Mouse (Mus musculus) liver, embryonic 16.5 days (tissue): ENCODE measurements at regions not wholly inside any gene's neighbourhood (a gene's known extent, or its start where the extent isn't known, plus 50 kb on each side); places are given as distances from the start of the nearest gene placed in this dataset.

Experiments
- ATAC-seq: fragments of 200-750 bp; cut with Nextera tagmentation; 2 replicates; pipeline ENCODE4 v1.8.0; 2017; ENCODE audit warnings: low read depth, mild to moderate bottlenecking, moderate number of reproducible peaks, moderate library complexity
- H3K27ac ChIP-seq: fragments of 300-500 bp; sonication (generic); 2 replicates; pipeline ENCODE4 v1.5.1; 2014; ENCODE audit warnings: mild to moderate bottlenecking, low read length
- H3K27me3 ChIP-seq: fragments of 300-500 bp; sonication (generic); 2 replicates; pipeline ENCODE4 v1.6.1; 2014; ENCODE audit warnings: low read depth, low read length, mixed read lengths; ENCODE audit not compliant: control insufficient read depth, insufficient read depth
- H3K36me3 ChIP-seq: fragments of 300-500 bp; sonication (generic); 2 replicates; pipeline ENCODE4 v1.6.1; 2014; ENCODE audit warnings: mild to moderate bottlenecking; ENCODE audit not compliant: control insufficient read depth, insufficient read depth
- H3K4me1 ChIP-seq: fragments of 300-500 bp; sonication (generic); 2 replicates; pipeline ENCODE4 v1.6.1; 2014; ENCODE audit warnings: low read depth, low read length, mixed read lengths; ENCODE audit not compliant: control insufficient read depth
- H3K4me2 ChIP-seq: fragments of 300-500 bp; sonication (generic); 2 replicates; pipeline ENCODE4 v1.6.1; 2014; ENCODE audit warnings: low read depth, low read length, mixed read lengths
- H3K4me3 ChIP-seq: fragments of 300-500 bp; sonication (generic); 2 replicates; pipeline ENCODE4 v1.5.1; 2014; ENCODE audit warnings: low read depth, mild to moderate bottlenecking, low read length
- H3K9ac ChIP-seq: fragments of 300-500 bp; sonication (generic); 2 replicates; pipeline ENCODE4 v1.6.1; 2014; ENCODE audit warnings: low read depth, low read length
- H3K9me3 ChIP-seq: fragments of 300-500 bp; sonication (generic); replicated peaks from 2 replicates; pipeline ENCODE4 v1.6.1; 2016; ENCODE audit warnings: low read length; ENCODE audit not compliant: control insufficient read depth
- WGBS: fragments of 180-500 bp; shearing (Covaris S2); extraction: QIAGEN DNeasy Blood & Tissue Kit; methylation state at CpG from one replicate; pipeline ENCODE4 v1.1.7; 2014; ENCODE audit not compliant: insufficient replicate concordance; 5-methylcytosine and 5-hydroxymethylcytosine counted together

DNA sequence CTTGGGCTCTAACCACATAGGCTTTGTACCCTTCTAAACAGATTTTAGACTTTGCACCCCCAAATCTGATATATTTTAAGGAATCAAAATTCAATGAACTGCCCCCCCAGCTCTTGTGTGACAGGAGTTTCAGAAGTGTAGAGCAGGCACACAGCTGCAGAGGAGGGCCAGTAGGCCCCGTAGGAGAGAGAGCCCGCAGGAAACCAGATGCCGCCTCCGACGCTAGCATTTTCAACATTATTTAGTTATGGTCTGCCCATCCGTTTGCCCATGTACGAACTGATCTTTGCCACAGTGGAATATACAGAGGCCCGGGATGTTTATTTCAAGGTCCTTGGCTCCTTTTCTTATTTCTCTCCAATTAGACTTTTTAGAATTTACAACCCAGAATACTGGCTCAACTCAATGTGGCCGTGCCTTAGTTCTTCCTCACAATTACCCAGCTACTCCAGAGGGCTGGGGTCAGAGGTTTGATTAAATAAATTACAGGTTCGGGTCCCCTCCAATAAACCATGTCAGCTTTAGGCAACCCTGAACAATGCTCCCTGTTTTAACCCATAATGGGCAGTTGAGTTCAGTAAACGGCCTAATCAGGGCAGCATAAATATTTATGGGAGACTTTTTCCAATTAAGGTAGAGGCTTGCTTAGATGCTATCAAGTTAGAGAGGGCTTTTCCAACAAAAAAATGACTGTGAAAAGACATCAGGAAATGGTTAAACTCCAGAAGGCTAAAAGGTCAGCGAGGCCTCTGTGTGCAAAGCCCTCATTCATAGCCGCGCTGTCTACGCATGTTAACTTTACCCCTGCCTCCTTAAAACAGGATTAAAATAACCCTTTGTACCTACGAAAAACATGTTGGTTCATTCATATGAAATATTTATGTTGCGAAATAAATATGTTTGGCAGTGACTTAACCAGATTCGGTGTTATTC lies 308.2 kb upstream of the Prickle1 start:
- 63% methylated on average over 18 of the region's 18 CpGs for WGBS
- no peak overlapping the region for H3K4me3 ChIP-seq
- H3K27me3 ChIP-seq: no peaks in the 10 kb centered on the region

DNA sequence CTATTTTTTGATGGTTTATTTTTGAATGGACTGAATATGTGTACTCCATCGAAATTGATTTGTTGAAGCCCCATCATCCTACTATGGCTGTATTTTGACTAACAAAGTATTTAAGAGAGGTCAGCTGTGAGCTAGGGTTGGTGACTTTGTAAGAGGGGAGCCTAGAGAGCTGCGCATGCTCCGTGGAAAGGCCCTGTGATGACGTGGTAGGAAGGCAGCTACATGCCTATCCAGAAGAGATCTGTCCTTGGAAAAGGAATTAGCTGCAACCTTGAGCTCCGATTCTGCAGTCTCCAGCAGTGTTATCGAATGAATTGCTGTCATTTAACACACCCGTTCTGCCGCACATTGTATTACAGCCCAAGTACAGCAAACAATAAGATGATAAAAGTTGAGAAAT lies 287.1 kb upstream of the Prickle1 start:
- Histone ChIP-seq H3K27me3 (no peaks in the 10 kb centered on the region), H3K4me2 (no peak overlapping the region), H3K4me1 (no peaks in the 10 kb centered on the region), H3K4me3 (no peak overlapping the region), H3K36me3 (no peaks in the 10 kb centered on the region), H3K9ac (no peak overlapping the region), H3K27ac (no peak overlapping the region), H3K9me3 (no peaks in the 10 kb centered on the region)
- 70% methylated on average over 8 of the region's 8 CpGs for WGBS
- ATAC-seq: no peak

More for the DNA sequence above, 308.2 kb upstream of the Prickle1 start:
- no peaks in the 10 kb centered on the region for H3K9me3 ChIP-seq
- H3K4me2 ChIP-seq: no peak overlapping the region
- H3K9ac ChIP-seq: no peak overlapping the region
- no peak for ATAC-seq
- H3K27ac ChIP-seq: no peak overlapping the region
- H3K4me1 ChIP-seq: no peaks in the 10 kb centered on the region
- no peaks in the 10 kb centered on the region for H3K36me3 ChIP-seq

DNA sequence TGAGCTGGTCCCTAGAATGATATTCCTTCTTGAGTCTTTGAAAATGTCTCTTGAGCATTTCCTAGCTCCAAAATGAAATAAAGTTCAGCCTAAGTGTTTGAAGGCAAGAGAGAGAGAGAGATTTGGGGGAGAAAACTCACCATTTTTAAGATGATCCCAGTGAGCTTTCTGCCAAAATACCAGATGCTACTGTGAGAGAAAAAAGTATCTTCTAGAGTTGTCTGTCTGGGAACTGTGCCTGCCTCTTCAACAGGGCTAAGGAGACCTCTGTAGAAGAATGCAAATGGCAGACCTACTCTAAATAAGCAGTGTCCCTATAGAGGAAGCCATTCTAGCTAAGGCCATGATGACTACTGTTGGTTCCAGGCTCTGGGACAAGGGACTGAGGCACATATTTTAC lies 285.6 kb upstream of the Prickle1 start:
- no peaks in the 10 kb centered on the region for H3K27me3 ChIP-seq
- no peaks in the 10 kb centered on the region for H3K9me3 ChIP-seq
- no peak overlapping the region for H3K9ac ChIP-seq
- no peaks in the 10 kb centered on the region for H3K36me3 ChIP-seq
- no peak overlapping the region for H3K27ac ChIP-seq
- H3K4me2 ChIP-seq: no peak overlapping the region
- ATAC-seq: no peak
- H3K4me1 ChIP-seq: no peaks in the 10 kb centered on the region
- no peak overlapping the region for H3K4me3 ChIP-seq

DNA sequence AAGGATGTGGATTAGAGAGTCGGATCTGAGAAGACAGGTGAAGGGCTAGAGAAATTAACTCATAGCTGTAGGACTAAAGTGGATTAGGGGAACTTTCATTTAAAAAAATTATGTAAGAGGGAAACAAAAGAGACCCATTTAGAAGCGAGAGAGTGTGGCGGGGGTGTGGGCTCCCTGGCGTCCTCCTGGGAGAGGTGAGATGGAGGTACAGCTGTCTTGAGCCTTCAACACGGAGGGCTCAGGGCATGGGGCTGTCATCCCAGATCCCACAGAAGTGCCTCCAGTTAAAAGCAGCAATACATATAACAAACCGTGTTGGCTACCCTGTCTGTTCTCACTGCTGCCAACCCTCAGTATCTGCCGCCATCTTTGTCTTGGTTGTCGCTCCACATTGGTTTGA lies 284.6 kb upstream of the Prickle1 start:
- no peak overlapping the region for H3K4me2 ChIP-seq
- no peaks in the 10 kb centered on the region for H3K36me3 ChIP-seq
- no peak for ATAC-seq
- 65% methylated on average over 8 of the region's 8 CpGs for WGBS
- no peaks in the 10 kb centered on the region for H3K27me3 ChIP-seq
- H3K27ac ChIP-seq: no peak overlapping the region
- H3K4me1 ChIP-seq: no peaks in the 10 kb centered on the region
- no peak overlapping the region for H3K9ac ChIP-seq
- H3K4me3 ChIP-seq: no peak overlapping the region
- H3K9me3 ChIP-seq: no peaks in the 10 kb centered on the region

DNA sequence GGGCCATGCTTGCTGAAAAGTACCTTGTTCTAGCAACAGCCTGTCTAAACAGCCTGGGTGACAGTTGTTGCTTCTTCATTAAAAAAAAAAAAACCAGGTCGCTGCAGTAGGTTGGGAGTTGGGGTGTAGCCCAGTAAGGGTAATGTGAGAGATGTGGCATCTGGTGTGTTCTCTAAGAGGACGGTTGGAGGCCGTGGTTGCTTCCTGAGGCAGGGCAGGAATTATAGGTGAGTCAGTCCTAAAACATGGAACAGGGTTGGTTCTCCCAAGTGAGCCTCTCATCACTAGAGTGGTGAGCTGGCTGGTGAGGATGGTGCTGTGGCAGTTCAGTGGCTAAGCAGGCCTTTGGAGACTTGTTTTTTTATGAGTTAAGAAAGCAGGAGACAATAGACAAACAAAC lies 283.3 kb upstream of the Prickle1 start:
- Histone ChIP-seq H3K9me3 (no peaks in the 10 kb centered on the region), H3K36me3 (no peaks in the 10 kb centered on the region), H3K4me2 (no peak overlapping the region), H3K9ac (no peak overlapping the region), H3K27ac (no peak overlapping the region), H3K4me3 (no peak overlapping the region), H3K27me3 (no peaks in the 10 kb centered on the region), H3K4me1 (no peaks in the 10 kb centered on the region)
- 51% methylated on average over 3 of the region's 3 CpGs for WGBS
- no peak for ATAC-seq

DNA sequence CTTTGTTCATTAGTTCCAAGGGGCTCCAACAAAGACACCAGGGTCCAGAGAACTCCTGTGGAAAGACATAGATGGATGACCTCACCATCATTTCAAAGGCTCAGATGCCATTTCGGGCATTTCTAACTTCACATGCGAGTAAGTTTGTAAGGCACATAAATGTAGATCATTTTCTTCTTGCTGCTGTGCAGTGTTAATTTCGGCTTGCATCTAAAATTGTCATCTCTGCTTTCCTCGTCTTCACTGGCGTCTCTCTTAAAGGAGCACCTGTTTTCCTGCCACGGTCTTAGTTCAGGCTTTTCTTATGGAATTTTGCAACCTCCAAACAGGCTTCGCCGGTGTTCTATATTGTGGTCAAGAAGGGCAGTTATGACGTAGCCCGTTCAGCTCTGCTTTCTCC lies 280.6 kb upstream of the Prickle1 start:
- H3K27ac ChIP-seq: no peak overlapping the region
- 71% methylated on average over 10 of the region's 10 CpGs for WGBS
- no peaks in the 10 kb centered on the region for H3K36me3 ChIP-seq
- no peak overlapping the region for H3K4me2 ChIP-seq
- H3K9ac ChIP-seq: no peak overlapping the region
- no peaks in the 10 kb centered on the region for H3K4me1 ChIP-seq
- H3K4me3 ChIP-seq: no peak overlapping the region
- no peaks in the 10 kb centered on the region for H3K27me3 ChIP-seq
- ATAC-seq: no peak
- no peaks in the 10 kb centered on the region for H3K9me3 ChIP-seq

DNA sequence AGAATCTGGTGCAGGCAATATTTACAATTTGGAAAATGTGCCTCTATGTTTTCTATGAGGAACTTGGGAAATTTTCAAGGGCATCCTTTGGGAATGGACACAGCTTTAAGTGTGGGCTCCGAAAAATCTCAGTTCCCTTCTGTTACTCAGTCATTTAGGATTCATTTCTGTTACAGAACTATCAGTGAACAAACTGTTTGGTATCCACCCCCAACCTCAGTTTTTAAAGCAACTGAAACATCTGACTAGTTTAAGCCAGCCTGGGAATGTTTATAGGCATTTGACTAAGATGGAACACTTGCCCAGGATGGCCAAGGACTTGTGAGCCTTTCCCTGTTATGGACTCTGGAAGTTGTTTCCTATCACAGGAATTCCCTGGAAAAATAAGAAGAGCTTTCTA lies 280.0 kb upstream of the Prickle1 start:
- Histone ChIP-seq H3K9me3 (no peaks in the 10 kb centered on the region), H3K27ac (no peak overlapping the region), H3K36me3 (no peaks in the 10 kb centered on the region), H3K4me1 (no peaks in the 10 kb centered on the region), H3K9ac (no peak overlapping the region), H3K27me3 (no peaks in the 10 kb centered on the region), H3K4me2 (no peak overlapping the region), H3K4me3 (no peak overlapping the region)
- no peak for ATAC-seq
- WGBS: 54% methylated on average over 1 of the region's 1 CpGs

DNA sequence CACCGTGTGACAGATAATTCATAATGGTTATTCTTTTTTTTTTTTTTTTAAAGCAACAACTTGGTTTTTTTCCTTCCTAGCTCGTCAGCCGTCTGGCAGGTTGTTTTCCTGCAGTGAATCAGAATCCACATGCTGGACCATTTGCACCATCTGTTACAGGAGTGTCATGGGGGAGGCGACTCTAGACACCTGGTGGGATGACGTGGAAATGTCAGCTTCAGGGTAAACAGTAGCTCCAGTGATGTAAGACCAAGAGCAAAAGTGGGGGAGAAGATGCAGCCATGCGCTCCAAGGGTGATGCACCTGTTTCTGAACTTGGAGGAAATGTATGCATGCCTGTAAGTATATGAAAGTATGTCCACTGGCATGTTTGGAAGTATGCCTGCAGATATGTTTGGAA lies 278.5 kb upstream of the Prickle1 start:
- Histone ChIP-seq H3K9ac (no peak overlapping the region), H3K4me2 (no peak overlapping the region), H3K36me3 (no peaks in the 10 kb centered on the region), H3K27me3 (no peaks in the 10 kb centered on the region), H3K27ac (no peak overlapping the region), H3K4me3 (no peak overlapping the region), H3K9me3 (no peaks in the 10 kb centered on the region), H3K4me1 (no peaks in the 10 kb centered on the region)
- 61% methylated on average over 6 of the region's 6 CpGs for WGBS
- no peak for ATAC-seq

DNA sequence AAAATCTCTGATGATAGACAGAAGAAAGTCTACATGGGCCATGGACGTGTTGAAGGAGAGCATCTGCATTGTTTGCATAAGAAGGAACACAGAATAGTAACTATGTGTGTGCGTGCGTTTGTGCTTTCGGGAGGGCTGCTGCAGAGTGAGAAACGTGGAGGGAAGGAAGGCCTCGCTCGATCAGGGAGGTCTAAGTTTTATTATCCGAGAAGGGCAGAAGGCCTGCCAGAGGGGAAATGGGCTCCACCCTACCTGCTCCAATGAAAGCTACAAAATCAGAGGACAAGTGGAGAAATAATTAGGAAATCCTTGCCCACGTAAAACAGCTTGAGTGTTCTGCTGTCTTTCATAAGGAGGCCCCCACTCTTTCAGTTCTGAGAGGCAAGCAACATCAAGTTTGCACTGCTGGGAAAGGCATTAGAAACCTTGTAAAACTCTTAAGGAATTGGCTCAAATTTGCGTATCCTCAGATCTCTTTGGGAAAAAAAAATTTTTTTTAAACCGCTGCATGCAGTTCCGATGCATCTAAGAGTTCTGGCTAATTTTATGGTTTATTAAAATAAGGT lies 261.7 kb upstream of the Prickle1 start:
- Histone ChIP-seq H3K36me3 (no peaks in the 10 kb centered on the region), H3K9ac (no peak overlapping the region), H3K4me2 (no peak overlapping the region), H3K4me1 (no peaks in the 10 kb centered on the region), H3K9me3 (no peaks in the 10 kb centered on the region), H3K4me3 (no peak overlapping the region), H3K27ac (no peak overlapping the region), H3K27me3 (no peaks in the 10 kb centered on the region)
- 72% methylated on average over 12 of the region's 12 CpGs for WGBS
- no peak for ATAC-seq
